Mouse (Mus musculus): ENCODE data around the gene Pfdn5. TPM values are rescaled to one million over a fixed set of nuclear protein-coding genes. Genes with fewer than 3 reads are reported as not detected.

Pfdn5 gene
- total and polyA plus RNA-seq, 3 experiments = 302 to 7,439 (median 465) TPM

GRCm38 (mm10) chr15:102311489-102311888 lies 14.4 kb upstream of the Pfdn5 start:
- peak; percentile 84 for DNase-seq (ENCODE audit: low read depth, low spot score)
- Histone ChIP-seq H3K27ac (ENCODE audit: control insufficient read depth, low read depth, low read length) (no peak overlapping the region), H3K36me3 (ENCODE audit: control insufficient read depth in 1 of 2, insufficient read depth in 2 of 2, low read length in 2 of 2) (peaks cover 8 to 33% of the 10 kb centered on the region in 2 experiments), H3K4me1 (ENCODE audit: control insufficient read depth in 1 of 2, insufficient read depth in 2 of 2, low read length in 2 of 2) (peaks cover 5% of the 10 kb centered on the region in 2 experiments), H3K79me2 (ENCODE audit: control insufficient read depth, insufficient read depth, low read length, poor library complexity) (no peaks in the 10 kb centered on the region), H3K4me3 (ENCODE audit: control insufficient read depth in 1 of 2, insufficient read depth in 1 of 2, low read depth in 2 of 2, low read length in 2 of 2) (no peak overlapping the region), H3K27me3 (ENCODE audit: control insufficient read depth in 1 of 2, insufficient read depth in 2 of 2, low read length in 2 of 2) (no peaks in the 10 kb centered on the region), H3K9me3 (replicated peaks; ENCODE audit: insufficient read depth, low read length) (no peaks in the 10 kb centered on the region), H3K9ac (ENCODE audit: control insufficient read depth, low read depth, low read length, poor library complexity, severe bottlenecking) (no peak overlapping the region)
- TF ChIP-seq CHD1 (IDR thresholded peaks at IDR 0.05; ENCODE audit: low read depth, low read length) (no peak), RCOR1 (IDR thresholded peaks at IDR 0.05; ENCODE audit: low read depth, low read length) (peak; percentile 73), JUND (IDR thresholded peaks at IDR 0.05; ENCODE audit: low read depth, low read length) (no peak), BHLHE40 (IDR thresholded peaks at IDR 0.05; ENCODE audit: borderline replicate concordance, low read depth, low read length) (no peak), USF2 (IDR thresholded peaks at IDR 0.05; ENCODE audit: borderline replicate concordance in 1 of 2, insufficient read depth in 1 of 2, low read depth in 1 of 2, low read length in 2 of 2) (no peak), TBP (IDR thresholded peaks at IDR 0.05; ENCODE audit: low read depth, low read length) (0 out of 2 replicates have a peak, but pooled peaks have one; percentile 17), ELF1 (IDR thresholded peaks at IDR 0.05; ENCODE audit: low read depth, low read length) (no peak), TCF12 (IDR thresholded peaks at IDR 0.05; ENCODE audit: low read depth, low read length) (no peak), E2F4 (IDR thresholded peaks at IDR 0.05; ENCODE audit: borderline replicate concordance, low read depth, low read length) (no peak), ZMIZ1 (IDR thresholded peaks at IDR 0.05; ENCODE audit: low read depth, low read length) (no peak), POLR2AphosphoS2 (IDR thresholded peaks at IDR 0.05; ENCODE audit: low read length) (no peak), CHD2 (IDR thresholded peaks at IDR 0.05; ENCODE audit: low read length) (no peak), EP300 (IDR thresholded peaks at IDR 0.05; ENCODE audit: low read depth in 1 of 2, low read length in 2 of 2) (peak; percentile 42 to 78; a peak in 3 of 4 replicates), GABPA (IDR thresholded peaks at IDR 0.05; ENCODE audit: low read depth, low read length) (no peak), ZKSCAN1 (IDR thresholded peaks at IDR 0.05; ENCODE audit: low read depth, low read length) (no peak), MAX (IDR thresholded peaks at IDR 0.05; ENCODE audit: low read length) (no peak), RAD21 (IDR thresholded peaks at IDR 0.05; ENCODE audit: low read depth, low read length) (no peak), HCFC1 (IDR thresholded peaks at IDR 0.05; ENCODE audit: low read depth, low read length) (no peak), ZNF384 (IDR thresholded peaks at IDR 0.05; ENCODE audit: low read depth, low read length) (0 out of 2 replicates have a peak, but pooled peaks have one; percentile 15), MXI1 (IDR thresholded peaks at IDR 0.05; ENCODE audit: low read depth, low read length) (no peak), MAZ (IDR thresholded peaks at IDR 0.05; ENCODE audit: low read depth, low read length) (no peak), POLR2A (IDR thresholded peaks at IDR 0.05; ENCODE audit: control insufficient read depth in 1 of 2, insufficient read depth in 1 of 2, low read depth in 1 of 2, low read length in 2 of 2, poor library complexity in 1 of 2) (no peak), CTCF (IDR thresholded peaks at IDR 0.05 in 2 of 3, conservative IDR thresholded peaks at IDR 0.05 in 1 of 3; ENCODE audit: control insufficient read depth in 1 of 3, insufficient read depth in 1 of 3, low read depth in 2 of 3, low read length in 3 of 3, poor library complexity in 1 of 3, severe bottlenecking in 1 of 3) (no peak), NELFE (IDR thresholded peaks at IDR 0.05; ENCODE audit: low read depth, low read length) (no peak), TAL1 (IDR thresholded peaks at IDR 0.05; ENCODE audit: low read length) (no peak), POLR2AphosphoS5 (IDR thresholded peaks at IDR 0.05; ENCODE audit: borderline replicate concordance, low read depth, low read length) (no peak), USF1 (IDR thresholded peaks at IDR 0.05; ENCODE audit: low read depth, low read length) (no peak), MYC (IDR thresholded peaks at IDR 0.05; ENCODE audit: low read depth, low read length) (no peak), MEF2A (IDR thresholded peaks at IDR 0.05; ENCODE audit: extremely low read depth, insufficient replicate concordance, low read depth, low read length, poor library complexity, severe bottlenecking) (no peak), NRF1 (IDR thresholded peaks at IDR 0.05; ENCODE audit: insufficient read depth, low read depth, low read length, poor library complexity, severe bottlenecking) (no peak), GATA1 (IDR thresholded peaks at IDR 0.05; ENCODE audit: low read depth, low read length) (no peak), UBTF (IDR thresholded peaks at IDR 0.05; ENCODE audit: borderline replicate concordance, insufficient read depth, low read depth, low read length) (no peak), KAT2A (conservative IDR thresholded peaks at IDR 0.05; ENCODE audit: low read depth, low read length) (no peak), ZC3H11A (IDR thresholded peaks at IDR 0.05; ENCODE audit: low read depth, low read length) (no peak), SMC3 (IDR thresholded peaks at IDR 0.05; ENCODE audit: low read depth, low read length) (no peak), SIN3A (IDR thresholded peaks at IDR 0.05; ENCODE audit: low read length) (peak; percentile 32; the same call in 1 of the 2 replicates), ETS1 (IDR thresholded peaks at IDR 0.05; ENCODE audit: low read depth, low read length) (peak; percentile 39; the same call in 1 of the 2 replicates)

Measured in MEL (cell line).